Mouse (Mus musculus) olfactory bulb, adult 2 months (tissue): Measurements from ENCODE around the gene Klhl9.

Experiments
- CTCF ChIP-seq: fragments of 200-500 bp; IDR thresholded peaks from 2 replicates; pipeline ENCODE4 v1.5.1; 2012; ENCODE audit warnings: low read depth, mild to moderate bottlenecking, low read length, moderate library complexity; ENCODE audit not compliant: insufficient read depth
- POLR2A ChIP-seq: fragments of 200-500 bp; IDR thresholded peaks from 2 replicates; pipeline ENCODE4 v1.6.1; 2012; ENCODE audit warnings: mild to moderate bottlenecking, low read depth, low read length, moderate library complexity; ENCODE audit not compliant: insufficient read depth

GRCm38 (mm10) chr4:88692537-88692936 is 29.7 kb downstream of the Klhl9 start:
- TF ChIP-seq POLR2A (no peak), CTCF (no peak)
